Comparison of ENCODE assay signal across 26 mouse cellular contexts in the genomic region with DNA sequence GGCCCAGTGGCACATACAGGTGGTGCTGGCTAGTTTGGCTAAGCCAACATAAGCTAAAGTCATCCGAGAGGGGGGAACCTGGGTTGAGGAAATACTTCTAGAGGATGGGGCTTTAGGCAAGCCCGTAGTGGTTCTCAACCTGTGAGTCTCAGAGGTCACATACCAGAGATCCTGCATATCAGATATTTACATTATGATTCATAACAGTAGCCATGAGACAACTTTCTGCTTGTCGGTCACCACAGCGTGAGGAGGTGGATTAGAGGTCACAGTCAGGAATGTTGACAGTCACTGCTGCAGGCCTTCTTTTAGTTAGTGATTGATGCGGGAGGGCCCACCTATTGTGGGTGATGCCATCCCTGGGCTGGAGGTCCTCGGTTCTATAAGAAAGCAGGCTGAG.
DNase-seq lines count a peak whose midpoint lies in the region; ATAC-seq and TF ChIP-seq lines count a peak whose summit lies in the region.
"Had no signal": no experiment of that assay in that cellular context is flagged by ENCODE, and none has a peak within 500 bp of the region (broad histone marks: within the 10 kb centered on the region; RNA-seq: fewer than 3 reads in every experiment).

No protein-coding gene starts in this region.

- no peaks in the 10 kb centered on the region for H3K36me3 ChIP-seq in lung, postnatal 0 days (ENCODE audit: insufficient read depth, low read length)
- H3K36me3 ChIP-seq: embryonic facial prominence, embryonic 13.5 days; embryonic facial prominence, embryonic 15.5 days; forebrain, embryonic 10.5 days; forebrain, embryonic 12.5 days; forebrain, embryonic 15.5 days; G1E had no signal

- H3K4me1 ChIP-seq in lung, postnatal 0 days (ENCODE audit: insufficient read depth, low read depth, low read length) = no peaks in the 10 kb centered on the region; the same call in 1 of the 2 replicates
- H3K4me1 ChIP-seq: forebrain, embryonic 12.5 days; forebrain, embryonic 15.5 days had no signal

- CTCF ChIA-PET in Patski (lab: Charles Lee) = interaction anchor here (0.8 kb wide), 2 partner anchors 10 to 13 kb away, joined by 3 to 4 read pairs; no protein-coding TSS in a partner anchor

- POLR2A ChIA-PET in Patski (lab: Charles Lee) = no interaction called here

- 23% methylated on average over 6 of the region's 6 CpGs for WGBS in lung, postnatal 0 days

- no peak overlapping the region for H3K4me2 ChIP-seq in lung, postnatal 0 days (replicated peaks; ENCODE audit: low read depth, low read length)
- H3K4me2 ChIP-seq: embryonic facial prominence, embryonic 13.5 days; embryonic facial prominence, embryonic 15.5 days; forebrain, embryonic 12.5 days; forebrain, embryonic 15.5 days had no signal

- peak; percentile 52 for ATAC-seq in lung, postnatal 0 days
- peak; percentile 93 for ATAC-seq in Patski
- ATAC-seq: CD4-positive, CD25-positive, alpha-beta regulatory T cell, adult 4 months; forebrain, embryonic 15.5 days; forebrain, postnatal 0 days had no signal

- in situ Hi-C loops in Patski (cut with MboI; ENCODE audit: low pct_unique_long_range_greater_than_20kb) = no loop called here

- peak; percentile 39; the same call in 1 of the 2 replicates for TF ChIP-seq EP300 in lung, postnatal 0 days (IDR thresholded peaks at IDR 0.05)

- TF ChIP-seq CTCF in lung, postnatal 0 days (IDR thresholded peaks at IDR 0.05) = no peak
- TF ChIP-seq CTCF in Patski (IDR thresholded peaks at IDR 0.05) = no peak

- H3K4me3 ChIP-seq in lung, postnatal 0 days (ENCODE audit: low read depth, low read length) = no peak overlapping the region
- H3K4me3 ChIP-seq: embryonic facial prominence, embryonic 13.5 days; embryonic facial prominence, embryonic 15.5 days; erythroblast, embryonic 14.5 days; forebrain, embryonic 10.5 days; forebrain, embryonic 12.5 days; forebrain, embryonic 15.5 days had no signal

- DNase-seq in lung, postnatal 0 days (ENCODE audit: low spot score) = no peak
- DNase-seq in lung, postnatal 36 days = no peak
- DNase-seq in 3T3-L1 (ENCODE audit: low read depth, low spot score) = peak; percentile 63
- no peak for DNase-seq in Patski (ENCODE audit: low read depth, low spot score)
- no peak for DNase-seq in kidney, adult 11 months
- DNase-seq in right cerebral cortex, adult 18-20 months = no peak
- DNase-seq: adrenal gland, adult 2 months; adrenal gland, postnatal 10 days; adrenal gland, postnatal 25 days; cerebellum, adult 11 months; cerebellum, adult 18-20 months; cerebellum, adult 8-10 months; cerebellum, adult 9-11 months; cerebellum, postnatal 14 days; cerebellum, postnatal 36 days; embryo, embryonic 11 days; forebrain, postnatal 0 days had no signal

- H3K27ac ChIP-seq in lung, postnatal 0 days (ENCODE audit: low read length) = no peak overlapping the region
- H3K27ac ChIP-seq: embryonic facial prominence, embryonic 13.5 days; embryonic facial prominence, embryonic 15.5 days; forebrain, embryonic 10.5 days; forebrain, embryonic 12.5 days; forebrain, embryonic 15.5 days had no signal

- H3K9me3 ChIP-seq in lung, postnatal 0 days (ENCODE audit: low read length) = no peaks in the 10 kb centered on the region
- H3K9me3 ChIP-seq: embryonic facial prominence, embryonic 13.5 days; embryonic facial prominence, embryonic 15.5 days; forebrain, embryonic 10.5 days; forebrain, embryonic 12.5 days; forebrain, embryonic 15.5 days had no signal

- H3K9ac ChIP-seq in lung, postnatal 0 days (replicated peaks; ENCODE audit: low read depth) = no peak overlapping the region
- H3K9ac ChIP-seq: embryonic facial prominence, embryonic 13.5 days; embryonic facial prominence, embryonic 15.5 days; forebrain, embryonic 12.5 days; forebrain, embryonic 15.5 days; forebrain, postnatal 0 days had no signal

- no peaks in the 10 kb centered on the region for H3K27me3 ChIP-seq in lung, postnatal 0 days (replicated peaks; ENCODE audit: insufficient read depth, low read length)
- H3K27me3 ChIP-seq in Patski = no peaks in the 10 kb centered on the region
- H3K27me3 ChIP-seq: CH12.LX; embryonic facial prominence, embryonic 15.5 days; forebrain, embryonic 12.5 days; forebrain, embryonic 15.5 days had no signal
